Mouse (Mus musculus) kidney, postnatal 25 days (tissue): ENCODE measurements around the gene Cdca5.
"Not testable (repeated sequence)": the region's sequence is repeated elsewhere in the genome, so short reads cannot be mapped to it uniquely, and the experiment has no call there.

Experiments used
- DNase-seq, 2 experiments: peaks; one replicate each; pipeline ENCODE4 v3.0.0; 2021; ENCODE audit warnings: mixed read lengths in 2 of 2

Cdca5 gene

DNA sequence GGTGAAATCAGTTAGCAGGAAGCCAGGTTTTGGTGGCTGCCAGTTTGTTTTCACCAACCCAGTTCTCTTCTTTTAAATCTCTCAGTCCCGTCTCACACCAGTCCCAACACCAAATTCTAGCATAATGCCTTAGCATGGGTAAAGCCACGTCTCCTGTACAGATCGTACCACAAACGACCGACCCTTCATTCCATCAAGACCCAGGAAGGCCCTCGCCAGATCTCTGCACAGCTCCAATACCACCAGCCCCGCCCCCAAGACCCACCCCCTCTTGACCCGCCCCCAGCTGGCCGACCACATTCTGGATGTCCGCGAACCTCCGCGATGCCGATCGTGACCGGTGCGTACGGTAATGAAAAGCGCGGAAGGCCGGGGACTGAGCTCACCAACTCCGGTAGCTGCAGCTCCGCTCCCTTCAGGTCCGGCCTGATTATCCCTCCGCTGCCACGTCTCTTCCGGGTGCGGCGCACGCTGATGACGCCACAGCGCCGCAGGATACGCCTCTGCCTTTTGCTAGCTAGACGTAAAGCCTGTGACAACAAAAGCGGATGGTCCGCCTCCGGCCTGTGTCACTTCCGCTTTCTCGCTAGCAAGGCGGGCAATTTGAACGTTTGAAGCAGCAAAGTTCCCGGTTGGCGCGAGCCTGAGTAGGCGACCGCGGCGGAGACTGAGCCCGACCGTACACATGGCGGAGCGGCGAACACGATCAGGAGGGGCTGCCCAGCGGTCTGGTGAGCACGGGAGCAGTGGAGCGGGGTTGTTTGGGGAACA is at the start of gene Cdca5, which contains the start of gene Zfpl1:
TSS of gene Cdca5 (plus strand) at position 506 of the 771 bp plus-strand sequence.
TSS of gene Zfpl1 (minus strand) at position 479 of the 771 bp plus-strand sequence.
- DNase-seq, result peak; percentile 97 to 99

DNA sequence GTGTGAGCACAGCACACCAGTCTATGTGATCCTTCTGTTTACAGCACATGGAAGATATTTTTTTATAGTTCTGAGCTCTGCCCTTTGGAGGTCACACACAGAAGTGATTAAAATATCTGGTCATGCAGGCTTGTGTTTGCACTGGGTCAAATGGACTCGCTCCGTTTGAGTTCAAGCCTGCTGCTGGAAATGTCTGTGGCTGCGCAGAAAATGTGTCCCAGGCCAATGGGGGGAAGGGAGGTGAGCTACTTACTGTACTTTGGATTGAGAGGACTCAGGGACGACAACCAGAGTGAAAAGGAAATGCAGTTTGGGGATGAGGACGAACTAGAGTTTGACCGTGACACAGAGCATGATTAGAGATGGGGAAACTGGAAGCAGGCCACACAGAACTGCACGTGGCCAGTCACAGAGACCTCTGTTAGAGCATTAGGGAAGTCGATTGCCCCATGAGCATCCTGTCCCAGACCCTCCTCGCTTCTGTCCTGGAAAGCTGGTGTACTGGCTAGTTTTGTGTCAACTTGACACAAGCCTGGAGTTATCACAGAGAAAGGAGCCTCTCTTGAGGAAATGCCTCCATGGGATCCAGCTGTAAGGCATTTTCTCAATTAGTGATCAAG is 48.7 kb upstream of the Cdca5 start:
- no peak for DNase-seq

DNA sequence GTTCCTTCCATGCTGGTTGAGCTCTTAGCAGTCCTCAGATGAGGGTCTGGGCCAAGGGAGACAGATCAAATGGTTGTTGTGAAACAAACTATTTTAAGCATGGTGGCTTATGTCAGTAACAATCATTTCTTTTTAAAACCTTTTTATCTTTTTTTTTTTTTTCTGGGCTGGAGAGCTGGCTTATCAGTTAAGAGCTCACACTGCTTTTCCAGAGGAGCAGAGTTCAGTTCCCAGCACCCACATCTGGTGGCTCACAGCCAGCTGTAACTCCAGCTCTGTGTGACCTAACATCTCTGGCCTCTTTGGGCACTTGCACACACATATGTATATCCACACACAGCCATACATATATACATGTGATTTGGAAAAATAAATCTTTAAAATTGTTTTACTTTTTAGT is 47.1 kb upstream of the Cdca5 start:
- no peak for DNase-seq

DNA sequence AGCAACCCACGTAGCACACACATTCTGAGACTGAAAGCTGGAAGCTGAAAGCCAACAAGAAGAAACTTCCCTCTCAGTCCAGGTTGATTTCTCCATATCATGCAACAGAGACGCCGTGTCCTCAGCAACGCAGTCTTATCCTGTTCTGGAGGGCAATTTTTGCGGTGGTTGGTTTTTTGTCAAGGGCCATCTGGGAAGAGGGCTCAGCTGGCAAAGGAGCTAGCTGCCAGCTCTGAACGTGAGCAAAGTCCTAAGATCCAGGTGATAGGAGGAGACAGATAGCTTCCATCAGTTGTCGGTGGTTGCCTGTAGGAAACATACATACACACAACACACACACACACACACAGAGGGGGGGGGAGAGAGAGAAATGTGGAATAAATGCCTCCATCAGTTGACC is 46.5 kb upstream of the Cdca5 start:
- DNase-seq, result no peak

DNA sequence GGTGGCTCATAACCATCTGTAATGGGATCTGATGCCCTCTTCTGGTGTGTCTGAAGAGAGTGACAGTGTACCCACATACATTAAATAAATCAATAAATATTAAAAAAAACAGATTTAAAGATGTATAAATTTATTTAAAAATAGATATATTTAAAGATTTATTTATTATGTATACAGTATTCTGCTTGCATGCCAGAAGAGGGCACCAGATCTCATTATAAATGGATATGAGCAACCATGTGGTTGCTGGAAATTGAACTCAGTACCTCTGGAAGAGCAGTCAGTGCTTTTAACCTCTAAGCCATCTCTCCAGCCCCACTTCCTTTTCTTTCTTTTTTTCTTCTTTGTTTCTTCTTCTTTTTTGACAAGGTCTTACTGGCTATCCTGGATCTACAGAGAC is 44.8 kb upstream of the Cdca5 start:
- DNase-seq, result no peak

DNA sequence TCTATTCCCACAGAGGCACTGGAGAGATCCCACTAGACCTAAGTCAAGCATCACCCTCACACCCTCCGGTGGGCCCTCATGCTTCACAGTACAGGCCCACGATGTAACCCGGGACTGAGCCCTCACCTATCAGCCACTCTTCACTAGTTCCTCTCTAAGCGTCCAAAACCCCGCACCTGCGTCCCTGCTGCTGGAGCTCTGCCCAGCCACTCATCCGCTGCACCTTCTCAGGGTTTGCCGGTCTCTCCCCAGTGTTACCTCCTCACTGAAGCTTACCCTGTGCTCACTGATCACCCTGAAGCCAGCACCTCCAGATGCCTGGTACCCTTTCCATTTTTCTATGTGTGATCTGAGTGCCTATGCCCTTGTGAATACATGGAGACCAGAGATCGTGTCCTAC is 42.5 kb upstream of the Cdca5 start:
- no peak for DNase-seq

DNA sequence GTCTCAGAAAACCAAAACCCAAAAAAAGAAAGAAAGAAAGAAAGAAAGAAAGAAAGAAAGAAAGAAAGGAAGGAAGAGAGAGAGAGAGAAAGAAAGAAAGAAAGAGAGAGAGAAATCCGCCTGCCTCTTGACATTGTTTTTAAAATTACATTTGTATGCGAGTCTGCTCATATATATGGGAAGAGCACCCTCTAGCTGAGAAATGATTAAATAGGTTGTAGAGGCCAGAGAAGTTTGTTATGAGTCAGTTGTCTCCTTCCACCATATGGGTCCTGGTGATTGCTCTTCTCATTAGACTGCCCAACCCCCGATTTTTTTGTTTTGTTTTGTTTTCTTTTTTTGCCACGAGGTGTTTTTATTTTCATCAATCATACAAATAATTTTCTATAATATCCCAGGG is 40.7 kb upstream of the Cdca5 start:
- not testable (repeated sequence) for DNase-seq

DNA sequence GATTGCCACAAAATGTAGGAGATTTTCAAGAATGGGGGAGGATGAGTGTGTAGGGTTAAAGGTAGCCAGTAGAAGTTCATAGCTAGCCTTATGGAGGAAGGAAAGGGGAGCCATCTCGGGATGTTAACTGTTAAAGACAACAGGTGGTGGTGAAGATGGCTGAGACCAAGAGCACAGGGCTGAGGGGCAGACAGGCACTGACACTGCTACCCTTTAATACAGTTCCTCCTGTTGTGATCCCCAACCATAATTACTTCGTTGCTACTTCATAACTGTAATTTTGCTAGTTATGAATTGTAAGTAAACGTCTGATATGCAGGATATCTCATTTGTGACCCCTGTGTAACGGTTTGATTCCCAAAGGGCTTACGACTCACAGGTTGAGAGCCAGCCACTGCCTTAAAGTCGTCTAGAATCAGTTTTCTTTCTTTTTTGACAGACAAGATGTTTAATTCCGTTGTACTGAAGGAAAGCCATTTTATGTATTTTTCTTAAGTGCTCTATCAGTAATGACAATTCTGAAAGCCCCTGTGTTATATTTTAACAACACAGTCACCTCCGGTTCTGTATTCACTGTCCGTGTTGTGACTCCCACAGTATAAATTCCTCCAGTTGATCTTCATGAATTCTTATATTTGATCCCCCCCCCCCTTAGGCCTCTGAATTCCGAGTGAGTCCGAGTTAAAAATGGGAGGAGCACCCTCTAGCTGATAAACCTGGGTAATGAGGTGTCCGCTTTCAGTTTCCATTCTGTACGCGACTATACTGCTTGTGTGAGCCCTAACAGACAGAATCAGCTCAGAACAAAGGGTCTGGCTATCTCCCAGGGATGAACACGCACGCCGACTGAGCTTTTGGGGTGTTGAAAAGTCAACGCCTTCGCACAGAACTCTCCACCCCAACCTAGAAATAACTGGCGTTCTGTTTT is 39.2 kb upstream of the Cdca5 start:
- no peak for DNase-seq

DNA sequence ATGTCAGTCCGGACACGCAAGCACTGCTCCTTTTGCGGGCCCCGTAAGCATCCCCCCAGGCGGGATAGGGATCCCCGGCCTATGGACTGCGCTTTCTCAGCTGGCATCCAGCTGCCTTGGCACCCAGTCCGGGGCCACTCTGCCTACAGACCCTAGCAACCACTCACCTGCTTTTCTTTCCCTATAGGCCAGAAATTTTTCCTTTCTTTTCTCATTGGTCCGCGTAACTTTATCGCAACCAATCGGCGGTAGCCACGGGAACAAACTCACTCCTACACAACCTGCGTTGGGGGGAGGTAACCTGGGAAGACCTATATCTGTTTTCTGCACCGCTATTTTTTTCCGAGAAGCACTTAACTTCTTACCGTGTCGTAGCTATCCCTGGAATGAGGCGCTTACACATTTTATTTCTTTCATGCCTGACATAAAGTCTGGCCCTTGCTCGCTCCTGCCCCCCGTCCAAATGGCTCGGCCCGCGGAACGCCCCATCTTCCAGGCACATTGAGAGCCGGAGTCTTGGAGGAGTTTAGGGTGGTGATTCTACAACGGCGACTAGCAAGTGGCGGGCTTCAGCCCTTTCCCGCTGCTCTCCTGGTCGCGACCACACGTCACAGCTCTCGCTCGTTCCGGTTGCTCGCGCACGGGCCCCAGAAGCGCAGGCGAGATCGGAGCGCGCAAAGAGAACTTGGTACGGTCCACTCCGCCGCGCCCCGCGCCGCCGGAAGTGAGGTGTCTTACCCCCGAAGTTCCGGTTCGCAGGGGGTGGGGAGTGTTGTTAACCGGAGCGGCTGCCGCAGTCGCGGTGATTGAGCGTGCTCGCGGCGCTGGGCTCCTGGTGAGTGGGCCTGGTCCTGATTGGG is 38.3 kb upstream of the Cdca5 start, which contains the start of gene Syvn1:
TSS of gene Syvn1 (plus strand) at position 283 of the 860 bp plus-strand sequence.
- DNase-seq, result peak; percentile 90 to 95

DNA sequence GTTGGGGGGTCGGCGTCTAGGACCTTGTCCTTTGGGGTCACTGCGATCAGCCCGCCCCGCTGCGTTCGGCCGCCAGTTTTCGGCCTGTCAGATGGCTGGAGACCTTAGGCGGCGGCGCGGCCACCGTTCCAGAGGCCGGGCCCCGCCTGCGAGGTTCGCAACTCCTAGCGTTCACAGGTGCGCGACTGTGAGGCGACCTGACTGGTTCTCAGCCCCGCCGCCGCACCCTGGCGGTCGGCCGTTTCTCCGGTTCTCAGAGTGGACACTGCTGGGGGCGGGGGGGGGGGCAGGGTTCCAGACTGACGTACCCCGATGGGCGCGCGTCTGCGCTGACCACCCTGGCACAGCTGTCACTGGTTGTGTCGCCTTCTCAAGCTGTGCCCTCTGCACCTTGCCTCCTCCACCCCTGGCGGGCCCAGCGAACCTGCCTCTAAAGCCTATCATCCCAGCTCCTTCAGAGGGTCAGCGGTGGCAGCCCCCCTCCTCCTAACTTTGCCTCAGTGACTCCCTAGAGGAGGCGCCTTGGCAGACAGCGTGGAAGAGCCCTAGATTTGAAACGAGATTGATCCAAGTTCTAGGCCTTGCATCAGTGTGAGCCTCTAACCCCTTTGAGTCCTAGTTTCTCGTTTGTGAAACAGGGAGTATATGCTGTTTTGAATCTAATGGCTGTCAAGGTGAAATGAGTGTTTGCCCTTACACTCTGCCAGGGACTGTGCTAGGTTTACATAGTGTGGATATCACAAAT is 37.5 kb upstream of the Cdca5 start:
- DNase-seq, result no peak

DNA sequence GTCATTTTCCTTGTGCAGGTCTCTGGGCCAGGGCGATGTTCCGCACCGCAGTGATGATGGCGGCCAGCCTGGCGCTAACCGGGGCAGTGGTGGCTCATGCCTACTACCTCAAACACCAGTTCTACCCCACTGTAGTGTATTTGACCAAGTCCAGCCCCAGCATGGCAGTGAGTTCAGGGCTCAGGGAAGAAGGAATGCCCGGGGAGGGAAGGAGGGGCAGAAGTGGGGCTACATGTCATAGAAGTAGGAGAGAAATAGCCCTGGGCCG is 37.0 kb upstream of the Cdca5 start:
- no peak for DNase-seq

DNA sequence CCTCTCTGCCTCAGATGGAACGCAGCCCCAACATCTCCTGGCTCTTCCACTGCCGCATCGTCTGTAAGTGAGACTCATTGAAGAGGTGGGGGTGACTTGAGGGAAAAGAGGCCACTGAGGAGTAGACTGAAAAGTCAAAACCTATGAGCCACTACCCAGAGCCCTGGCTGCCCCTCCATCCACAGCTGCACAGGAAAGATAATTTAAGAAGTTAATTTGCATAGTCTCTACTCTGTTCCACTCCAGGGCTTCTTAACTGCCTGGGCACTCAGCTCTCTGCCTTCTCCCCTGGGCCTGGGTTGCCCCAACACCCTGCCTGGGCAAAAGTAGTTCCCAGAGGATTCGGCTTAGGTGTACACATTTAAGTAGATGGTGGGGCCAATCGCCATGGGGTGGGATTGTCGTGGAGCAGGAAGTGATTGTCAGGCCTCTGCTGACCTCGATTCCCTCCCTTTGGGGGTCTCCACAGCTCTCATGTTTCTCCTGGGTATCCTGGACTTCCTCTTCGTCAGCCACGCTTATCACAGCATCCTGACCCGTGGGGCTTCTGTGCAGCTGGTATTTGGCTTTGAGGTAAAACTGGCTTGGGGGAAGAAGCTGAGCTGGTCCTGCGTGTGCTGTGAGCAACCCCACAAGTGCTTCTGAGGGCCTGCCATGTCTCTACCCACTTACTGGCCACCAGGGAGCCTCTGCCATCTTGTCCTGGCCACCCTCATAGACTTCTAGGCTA is 35.9 kb upstream of the Cdca5 start:
- DNase-seq, result no peak

DNA sequence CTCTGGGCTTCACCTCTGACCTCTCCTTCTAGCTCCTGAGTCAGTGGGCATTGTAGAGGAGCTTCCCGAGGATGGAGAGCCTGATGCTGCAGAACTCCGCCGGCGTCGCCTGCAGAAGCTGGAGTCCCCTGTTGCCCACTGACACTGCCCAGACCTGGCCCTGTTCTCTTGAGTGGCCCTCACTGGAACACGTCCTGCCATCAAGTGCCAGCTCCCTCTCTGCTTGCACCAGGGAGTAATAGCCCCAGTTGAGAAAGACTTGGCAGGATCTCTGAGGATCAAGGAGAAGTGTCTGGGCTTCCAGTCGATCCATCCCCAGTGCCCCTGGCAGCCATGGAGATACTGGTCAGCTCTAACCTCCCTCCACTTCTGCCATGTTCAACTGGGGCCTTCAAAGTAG is 32.3 kb upstream of the Cdca5 start:
- no peak for DNase-seq

DNA sequence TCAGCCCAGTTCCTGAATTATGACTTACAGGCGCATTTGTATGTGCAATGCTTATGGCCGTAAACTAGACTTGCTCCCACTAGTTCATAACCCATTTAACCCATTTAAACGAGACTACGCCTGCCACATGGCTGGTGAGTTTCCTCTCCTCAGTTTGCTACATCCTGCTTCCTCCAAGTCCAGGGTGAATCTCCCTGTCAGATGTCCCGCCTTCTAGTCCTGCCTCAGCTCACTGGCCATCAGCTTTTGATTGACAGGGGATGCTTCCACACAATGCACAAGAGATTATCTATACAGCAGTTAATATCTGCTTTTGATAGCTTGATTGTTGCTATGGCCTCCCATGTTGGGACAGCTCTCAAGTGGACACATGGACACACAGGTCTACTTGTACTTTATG is 30.5 kb upstream of the Cdca5 start:
- no peak for DNase-seq

DNA sequence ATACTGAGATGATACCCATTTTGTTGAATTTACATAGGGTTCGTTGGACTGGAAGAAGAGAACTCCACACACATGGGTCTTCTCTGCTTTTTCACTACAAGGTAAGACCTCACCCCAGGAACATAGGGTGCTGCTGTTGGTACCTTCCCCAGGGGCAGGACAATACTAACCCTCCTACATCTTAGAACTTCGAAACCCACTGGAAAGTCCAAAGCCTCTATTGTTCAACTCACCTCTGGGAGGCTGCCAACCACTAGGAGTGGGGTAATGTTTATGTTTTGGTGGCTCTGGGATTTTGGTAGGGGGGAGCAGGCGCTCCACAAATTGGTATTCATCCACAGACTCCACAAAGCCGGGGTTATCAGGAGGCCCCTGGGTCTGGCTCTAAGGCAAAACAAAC is 28.1 kb upstream of the Cdca5 start:
- DNase-seq, result peak in 1 of 2 experiments; percentile 36

DNA sequence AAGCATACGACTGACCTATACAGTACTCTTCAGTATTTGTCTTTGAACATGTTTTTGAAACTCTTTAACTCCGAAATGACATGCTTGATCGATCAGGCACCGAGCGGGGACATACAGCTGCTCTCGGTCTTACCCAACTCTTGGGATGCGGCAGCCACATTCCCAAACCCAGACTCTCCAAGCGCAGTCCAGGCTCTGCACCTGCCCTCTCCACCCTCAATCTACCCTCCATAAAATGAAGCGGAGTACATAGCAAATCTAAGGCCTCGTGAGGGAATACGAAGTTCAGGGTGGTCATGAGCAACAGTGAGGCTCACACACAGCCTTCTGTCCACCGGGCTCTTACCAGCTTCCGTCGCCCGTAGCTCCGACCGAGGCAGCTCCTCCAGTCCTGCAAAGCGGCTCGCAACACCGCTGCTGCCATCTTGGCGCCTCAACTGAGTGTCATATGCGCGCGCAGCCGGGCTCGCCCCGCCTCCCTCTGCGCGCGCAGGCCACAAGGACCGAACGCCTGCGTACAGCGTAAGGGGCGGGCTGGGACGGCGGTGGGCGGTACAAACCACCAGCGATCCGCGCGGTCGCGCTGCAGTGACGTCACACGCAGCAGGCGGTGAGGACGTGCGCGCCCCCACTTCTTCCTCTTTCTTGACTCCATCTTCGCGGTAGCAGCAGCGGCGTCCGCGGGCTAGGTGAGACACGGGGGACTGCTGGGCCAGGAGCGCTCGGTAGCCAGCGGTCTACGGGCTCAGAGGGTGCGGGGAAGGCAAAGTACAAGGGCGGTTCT is 27.3 kb upstream of the Cdca5 start, which contains the start of the genes Mrpl49 and Fau:
TSS of gene Mrpl49 (minus strand) at position 473 of the 784 bp plus-strand sequence.
TSS of gene Fau (plus strand) at position 532 of the 784 bp plus-strand sequence.
- DNase-seq, result peak; percentile 99 to 100

DNA sequence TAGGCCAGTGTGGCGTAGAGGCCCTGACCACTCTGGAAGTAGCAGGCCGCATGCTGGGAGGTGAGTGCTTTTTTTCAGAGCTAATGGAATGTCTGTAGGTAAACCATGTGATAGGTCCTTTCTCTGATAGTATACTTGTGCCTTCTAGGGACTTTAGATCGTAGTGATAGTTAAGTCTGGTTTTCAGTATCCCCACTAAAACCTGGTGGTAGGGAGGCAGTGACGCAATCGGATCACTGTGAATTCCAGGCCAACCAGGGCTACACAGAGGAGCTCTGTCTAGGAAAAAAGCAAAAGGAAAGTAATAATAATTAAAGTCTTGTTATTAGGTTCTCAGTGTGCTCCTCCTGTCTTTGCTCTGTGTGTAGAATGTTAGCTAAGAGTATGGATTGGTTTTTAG is 26.3 kb upstream of the Cdca5 start:
- no peak for DNase-seq

DNA sequence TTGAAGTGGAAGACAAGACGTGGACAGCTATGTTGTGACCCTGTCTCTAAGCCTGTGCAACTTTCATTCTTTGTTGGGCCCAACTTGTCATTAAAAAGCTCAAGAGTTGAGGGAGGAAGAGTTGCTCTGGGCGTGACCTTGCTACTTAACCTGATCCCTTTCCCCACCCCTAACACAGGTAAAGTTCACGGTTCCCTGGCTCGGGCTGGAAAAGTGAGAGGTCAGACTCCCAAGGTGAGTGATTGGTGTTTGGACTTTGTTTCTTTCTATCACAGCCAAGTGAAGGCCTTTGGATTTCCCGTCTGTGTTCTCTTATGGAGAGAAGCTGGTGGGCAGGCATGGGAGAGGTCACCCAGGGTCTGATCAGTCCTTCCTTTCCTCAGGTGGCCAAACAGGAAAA is 25.8 kb upstream of the Cdca5 start:
- DNase-seq, result peak in 1 of 2 experiments; percentile 53

DNA sequence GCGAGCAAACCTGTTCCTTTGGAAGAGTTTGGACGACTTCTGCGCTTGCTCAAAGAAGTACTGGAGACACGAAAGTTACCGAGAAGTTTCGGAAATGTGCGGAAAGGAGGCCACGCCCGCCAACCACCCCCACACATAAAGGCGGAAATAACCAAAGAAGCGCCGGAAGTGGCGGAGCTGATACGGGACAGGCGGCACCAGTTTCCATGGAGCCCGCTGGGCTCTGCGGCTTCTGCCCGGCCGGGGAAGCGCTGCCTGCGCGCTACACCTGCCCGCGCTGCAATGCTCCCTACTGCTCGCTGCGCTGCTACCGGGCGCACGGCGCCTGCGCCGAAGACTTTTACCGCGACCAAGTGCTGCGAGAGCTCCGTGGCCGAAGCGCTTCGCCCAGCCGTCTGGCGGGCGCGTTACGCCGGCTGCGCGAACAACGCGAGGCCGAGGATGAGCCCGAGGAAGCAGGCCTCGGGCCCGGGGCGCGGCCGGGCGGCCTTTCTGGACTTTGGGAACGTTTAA is 23.7 kb upstream of the Cdca5 start, which contains the start of gene Znhit2:
TSS of gene Znhit2 (plus strand) at position 172 of the 513 bp plus-strand sequence.
- peak; percentile 97 for DNase-seq
